Mouse (Mus musculus): Measurements from ENCODE around the gene Msh5. TPM values are rescaled to one million over a fixed set of nuclear protein-coding genes. Genes with fewer than 3 reads are reported as not detected.
"Not testable (repeated sequence)": the region's sequence is repeated elsewhere in the genome, so short reads cannot be mapped to it uniquely, and the experiment has no call there.

Gene Msh5
- polyA plus RNA-seq, 1 experiment from 2014 or later = 4.7 TPM

DNA sequence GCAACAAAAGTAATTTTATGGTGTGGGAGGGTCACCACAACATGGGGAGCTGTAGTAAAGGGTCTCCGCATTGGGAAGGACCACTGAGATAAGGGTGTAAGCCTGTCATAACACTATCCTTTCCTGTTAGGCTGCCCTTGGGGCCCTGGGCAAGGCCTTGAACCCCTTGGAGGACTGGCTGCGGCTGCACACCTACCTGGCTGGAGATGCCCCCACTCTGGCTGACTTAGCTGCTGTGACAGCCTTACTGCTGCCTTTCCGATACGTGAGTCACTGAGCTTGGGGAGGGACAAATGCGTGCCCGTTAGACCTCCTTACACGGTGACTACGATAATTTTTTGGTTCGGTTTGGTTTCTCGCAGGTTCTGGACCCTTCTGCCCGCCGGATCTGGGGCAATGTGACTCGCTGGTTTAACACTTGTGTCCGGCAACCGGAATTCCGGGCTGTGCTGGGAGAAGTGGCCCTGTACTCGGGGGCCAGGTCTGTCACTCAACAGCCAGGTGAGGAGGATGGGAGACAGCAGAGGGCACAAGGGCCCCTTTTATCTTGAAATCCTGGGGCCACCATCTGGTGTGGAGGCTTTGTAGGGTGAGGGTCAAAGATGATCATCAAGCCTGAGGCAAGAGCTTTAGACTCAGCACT, 42.3 kb downstream of the Msh5 start:
- no peak overlapping the region for H3K27ac ChIP-seq (ENCODE audit: low read depth, low read length)

DNA sequence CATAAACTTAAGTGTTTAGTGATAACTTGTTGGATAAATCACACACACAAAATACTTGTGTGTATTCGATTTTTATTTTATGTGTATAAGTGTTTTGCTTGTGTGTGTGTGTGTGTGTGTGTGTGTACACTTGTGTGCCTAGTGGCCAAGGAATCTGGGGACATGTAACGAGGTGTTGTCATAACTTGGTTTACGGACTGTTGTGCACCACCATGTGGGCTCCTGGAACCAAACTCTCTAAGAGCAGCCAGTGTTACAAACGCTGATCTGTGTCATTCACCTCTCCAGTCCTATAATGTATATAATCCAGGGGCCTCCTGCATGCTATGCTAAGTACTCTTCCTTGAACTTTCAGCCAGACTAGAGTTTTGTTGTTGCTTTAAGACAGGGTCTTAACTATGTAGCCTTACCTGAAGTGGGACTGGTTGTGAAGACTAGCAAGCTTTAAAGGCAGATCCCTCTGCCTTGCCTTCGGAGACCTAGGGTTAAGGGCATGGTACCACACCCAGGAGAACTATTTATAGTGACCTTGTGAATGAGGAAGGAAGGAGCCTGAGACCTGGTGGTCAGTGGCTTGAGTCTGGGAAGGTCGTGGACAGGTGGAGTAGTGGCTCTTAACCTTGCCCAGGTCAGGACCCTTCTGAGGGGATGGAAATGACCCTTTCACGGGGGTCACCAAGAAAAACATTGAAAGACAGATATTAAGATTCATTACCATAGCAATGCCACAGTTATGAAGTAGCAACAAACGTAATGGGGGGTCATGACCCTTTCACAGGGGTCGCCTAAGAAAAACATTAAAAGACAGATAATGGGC, 43.3 kb downstream of the Msh5 start:
- H3K27ac ChIP-seq (ENCODE audit: low read depth, low read length) = peak overlapping the region; percentile 99
- H3K4me1 ChIP-seq (replicated peaks; ENCODE audit: control insufficient read depth, insufficient read depth, low read length) = peaks cover 36% of the 10 kb centered on the region

More for the DNA sequence above, 42.3 kb downstream of the Msh5 start:
- 90% methylated on average over 17 of the region's 17 CpGs for WGBS
- Histone ChIP-seq H3K36me3 (ENCODE audit: control insufficient read depth, insufficient read depth, low read length) (peaks cover 49% of the 10 kb centered on the region), H3K4me3 (ENCODE audit: low read depth, low read length) (peak overlapping the region; percentile 3), H3K9me3 (ENCODE audit: control insufficient read depth, low read length) (no peaks in the 10 kb centered on the region), H3K27me3 (replicated peaks; ENCODE audit: control insufficient read depth, insufficient read depth, low read length) (no peaks in the 10 kb centered on the region), H3K9ac (ENCODE audit: low read depth, low read length) (peak overlapping the region; percentile 10), H3K4me1 (replicated peaks; ENCODE audit: control insufficient read depth, insufficient read depth, low read length) (peaks cover 27% of the 10 kb centered on the region), H3K4me2 (peak overlapping the region; percentile 98)
- ATAC-seq (replicated peaks; ENCODE audit: low FRiP score) (no peak), DNase-seq (ENCODE audit: low spot score) (no peak)

DNA sequence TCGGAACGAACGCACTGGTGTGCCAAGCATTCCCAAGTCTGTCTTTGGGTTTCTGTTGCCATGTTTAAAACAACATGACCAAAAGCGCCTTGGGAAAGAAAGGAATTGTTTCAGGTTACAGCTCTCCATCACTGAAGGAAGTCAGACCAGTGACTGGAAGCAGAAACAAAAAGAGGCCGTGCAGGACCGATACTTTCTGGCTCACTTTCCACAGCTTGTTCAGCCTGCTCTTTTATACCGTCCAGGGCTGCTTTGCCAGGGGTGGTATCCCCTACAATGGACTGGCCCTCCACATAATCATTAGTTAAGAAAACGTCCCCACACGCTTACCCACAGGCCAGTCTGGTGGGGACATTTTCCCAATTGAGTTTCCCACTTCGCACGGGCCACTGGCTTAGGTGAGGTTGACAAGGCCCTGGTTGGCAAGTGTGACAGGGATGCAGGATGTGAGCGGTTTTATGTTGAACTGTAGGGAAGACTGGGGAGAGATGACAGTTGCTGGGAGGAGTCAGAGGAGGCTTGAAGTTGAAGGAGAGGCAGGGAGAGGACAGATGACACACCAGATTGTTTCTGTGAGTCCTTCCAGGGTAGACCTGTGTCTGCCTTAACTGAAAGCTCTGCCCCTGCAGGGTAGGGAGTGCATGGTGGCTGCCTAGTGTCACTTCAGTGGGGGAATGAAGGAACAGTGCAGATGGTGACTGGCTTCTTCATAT, 44.2 kb downstream of the Msh5 start:
- Histone ChIP-seq H3K36me3 (ENCODE audit: control insufficient read depth, insufficient read depth, low read length) (peaks cover 50% of the 10 kb centered on the region), H3K4me3 (ENCODE audit: low read depth, low read length) (peak overlapping the region; percentile 98), H3K4me2 (peak overlapping the region; percentile 98), H3K27me3 (replicated peaks; ENCODE audit: control insufficient read depth, insufficient read depth, low read length) (no peaks in the 10 kb centered on the region), H3K9me3 (ENCODE audit: control insufficient read depth, low read length) (no peaks in the 10 kb centered on the region), H3K9ac (ENCODE audit: low read depth, low read length) (peak overlapping the region; percentile 99), H3K4me1 (replicated peaks; ENCODE audit: control insufficient read depth, insufficient read depth, low read length) (peaks cover 45% of the 10 kb centered on the region), H3K27ac (ENCODE audit: low read depth, low read length) (peak overlapping the region; percentile 99)
- peak; percentile 16 for ATAC-seq (replicated peaks; ENCODE audit: low FRiP score)
- 6% methylated on average over 12 of the region's 12 CpGs for WGBS
- DNase-seq (ENCODE audit: low spot score) = no peak

More for the DNA sequence above, 43.3 kb downstream of the Msh5 start:
- H3K9ac ChIP-seq (ENCODE audit: low read depth, low read length) = peak overlapping the region; percentile 99
- H3K9me3 ChIP-seq (ENCODE audit: control insufficient read depth, low read length) = no peaks in the 10 kb centered on the region
- no peak for DNase-seq (ENCODE audit: low spot score)
- no peaks in the 10 kb centered on the region for H3K27me3 ChIP-seq (replicated peaks; ENCODE audit: control insufficient read depth, insufficient read depth, low read length)
- peaks cover 53% of the 10 kb centered on the region for H3K36me3 ChIP-seq (ENCODE audit: control insufficient read depth, insufficient read depth, low read length)
- peak overlapping the region; percentile 98 for H3K4me3 ChIP-seq (ENCODE audit: low read depth, low read length)
- WGBS = 52% methylated on average over 9 of the region's 9 CpGs
- no peak for ATAC-seq (replicated peaks; ENCODE audit: low FRiP score)
- peak overlapping the region; percentile 98 for H3K4me2 ChIP-seq

DNA sequence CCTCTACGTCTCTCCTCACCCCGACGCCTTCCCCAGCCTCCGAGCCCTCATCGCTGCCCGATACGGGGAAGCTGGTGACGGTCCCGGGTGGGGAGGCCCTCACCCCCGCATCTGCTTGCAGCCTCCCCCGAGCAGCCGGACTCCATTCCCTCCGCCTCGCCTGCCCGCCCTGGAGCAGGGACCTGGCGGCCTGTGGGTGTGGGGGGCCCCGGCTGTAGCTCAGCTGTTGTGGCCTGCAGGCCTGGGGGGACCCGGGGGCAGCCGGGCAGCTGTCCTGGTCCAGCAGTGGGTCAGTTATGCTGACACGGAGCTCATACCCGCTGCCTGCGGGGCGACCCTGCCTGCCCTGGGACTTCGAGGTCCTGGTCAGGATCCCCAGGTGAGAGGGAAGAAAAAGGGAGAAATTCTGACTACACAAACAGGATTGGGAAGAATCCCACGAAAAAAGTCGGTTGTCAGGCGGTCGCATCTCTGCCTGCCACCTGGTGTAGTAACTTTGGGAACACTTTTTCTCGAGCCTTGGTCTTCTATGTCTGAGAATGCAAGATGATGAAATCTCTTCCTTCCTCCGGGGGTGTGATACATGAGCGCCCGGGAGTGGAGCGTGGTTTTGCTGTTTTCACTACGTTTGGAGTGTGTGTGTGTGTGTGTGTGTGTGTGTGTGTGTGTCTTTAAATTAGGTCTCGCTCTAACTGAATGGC, 44.9 kb downstream of the Msh5 start:
- peak; percentile 9 for ATAC-seq (replicated peaks; ENCODE audit: low FRiP score)

DNA sequence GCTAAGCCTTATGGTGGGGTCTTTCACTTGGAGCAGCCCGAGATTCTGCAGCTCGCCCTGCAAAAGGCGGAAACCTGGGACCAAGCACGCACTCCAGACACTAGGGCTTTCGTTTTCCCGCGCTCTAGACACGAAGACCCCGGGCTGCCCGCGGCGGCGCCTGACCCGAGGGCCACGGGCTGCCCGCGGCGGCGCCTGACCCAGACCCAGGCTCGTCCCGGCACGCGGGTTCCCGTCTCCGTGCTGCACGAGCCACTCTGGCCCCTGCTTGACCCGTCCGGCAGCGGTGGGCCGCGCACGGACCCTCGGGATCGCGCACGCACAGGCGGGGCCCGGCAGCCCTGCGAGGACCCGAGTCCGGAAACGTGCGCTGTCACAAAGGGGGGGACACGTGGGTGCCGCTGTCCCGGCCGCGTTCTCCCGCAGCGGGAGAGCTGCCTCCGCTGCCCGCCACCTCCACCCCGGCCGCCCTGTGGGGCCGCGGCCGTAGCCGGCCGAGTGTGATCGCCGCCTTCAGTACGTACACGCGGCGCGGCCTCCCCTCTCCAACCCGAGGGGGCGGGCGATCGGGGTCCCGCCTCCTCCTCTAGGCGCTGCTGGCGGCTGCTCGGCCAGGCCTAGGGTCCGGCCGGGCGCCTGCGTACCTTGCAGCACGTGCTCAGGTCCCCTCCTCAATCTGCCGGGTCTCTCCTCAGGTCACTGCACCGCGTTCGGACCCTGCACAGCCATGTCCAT, 45.7 kb downstream of the Msh5 start, which contains the start of gene Vars:
TSS of gene Vars (plus strand) at position 271 of the 735 bp plus-strand sequence.
- peaks cover 54% of the 10 kb centered on the region for H3K4me1 ChIP-seq (replicated peaks; ENCODE audit: control insufficient read depth, insufficient read depth, low read length)
- peaks cover 48% of the 10 kb centered on the region for H3K36me3 ChIP-seq (ENCODE audit: control insufficient read depth, insufficient read depth, low read length)

More for the DNA sequence above, 44.9 kb downstream of the Msh5 start:
- no peak for DNase-seq (ENCODE audit: low spot score)
- WGBS = under 1% methylated on average over 35 of the region's 35 CpGs
- peak overlapping the region; percentile 98 for H3K4me2 ChIP-seq
- peak overlapping the region; percentile 99 for H3K27ac ChIP-seq (ENCODE audit: low read depth, low read length)
- H3K4me3 ChIP-seq (ENCODE audit: low read depth, low read length) = peak overlapping the region; percentile 98
- H3K4me1 ChIP-seq (replicated peaks; ENCODE audit: control insufficient read depth, insufficient read depth, low read length) = peaks cover 52% of the 10 kb centered on the region
- peak overlapping the region; percentile 99 for H3K9ac ChIP-seq (ENCODE audit: low read depth, low read length)
- no peaks in the 10 kb centered on the region for H3K27me3 ChIP-seq (replicated peaks; ENCODE audit: control insufficient read depth, insufficient read depth, low read length)
- H3K9me3 ChIP-seq (ENCODE audit: control insufficient read depth, low read length) = no peaks in the 10 kb centered on the region
- peaks cover 47% of the 10 kb centered on the region for H3K36me3 ChIP-seq (ENCODE audit: control insufficient read depth, insufficient read depth, low read length)

DNA sequence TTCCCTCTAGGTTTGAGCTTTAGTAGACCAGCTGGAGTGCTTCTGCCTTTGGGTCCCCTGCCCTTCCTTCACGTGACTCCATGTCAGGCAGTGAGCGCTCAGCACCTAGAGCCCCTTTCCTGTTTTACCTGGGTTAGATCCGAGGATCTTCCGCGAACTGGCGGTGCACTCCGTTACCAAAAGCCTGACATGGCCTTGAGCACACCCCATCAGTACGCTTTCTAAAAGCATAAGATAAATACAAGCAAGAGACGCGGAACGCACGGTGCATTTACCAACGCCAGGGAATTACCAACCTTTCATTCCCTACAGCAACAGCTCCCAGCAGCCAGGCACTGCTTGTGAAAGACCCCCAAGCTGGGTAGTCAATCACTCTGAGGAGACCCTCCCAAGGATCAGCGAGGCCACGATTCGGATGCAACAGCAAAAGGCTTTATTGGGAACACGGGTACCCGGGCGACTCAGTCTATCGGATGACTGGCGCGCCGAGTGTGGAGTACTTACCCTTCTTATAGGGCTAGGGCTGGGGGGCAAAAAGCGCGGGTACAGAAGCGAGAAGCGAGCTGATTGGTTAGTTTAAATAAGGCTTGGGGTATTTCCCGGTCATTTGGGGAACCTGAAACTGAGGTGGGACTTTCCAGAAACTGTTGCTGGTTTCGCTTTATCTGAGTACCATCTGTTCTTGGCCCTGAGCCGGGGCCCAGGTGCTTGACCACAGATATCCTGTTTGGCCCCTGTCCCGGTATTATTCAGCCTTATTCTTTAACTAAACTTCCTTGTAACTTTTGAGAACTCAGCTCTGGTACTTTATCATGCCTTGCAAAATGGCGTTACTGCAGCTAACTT, 46.5 kb downstream of the Msh5 start:
- peak overlapping the region; percentile 99 for H3K9ac ChIP-seq (ENCODE audit: low read depth, low read length)
- peak overlapping the region; percentile 98 for H3K4me3 ChIP-seq (ENCODE audit: low read depth, low read length)
- ATAC-seq (replicated peaks; ENCODE audit: low FRiP score) (peak; percentile 24; the same call in 1 of the 2 replicates), DNase-seq (ENCODE audit: low spot score) (peak; percentile 69)
- peak overlapping the region; percentile 99 for H3K27ac ChIP-seq (ENCODE audit: low read depth, low read length)
- not testable (repeated sequence) for H3K27me3 ChIP-seq (replicated peaks; ENCODE audit: control insufficient read depth, insufficient read depth, low read length); H3K9me3 ChIP-seq (ENCODE audit: control insufficient read depth, low read length)
- 13% methylated on average over 29 of the region's 32 CpGs for WGBS
- peaks cover 54% of the 10 kb centered on the region for H3K4me1 ChIP-seq (replicated peaks; ENCODE audit: control insufficient read depth, insufficient read depth, low read length)
- H3K36me3 ChIP-seq (ENCODE audit: control insufficient read depth, insufficient read depth, low read length) = peaks cover 41% of the 10 kb centered on the region
- H3K4me2 ChIP-seq = peak overlapping the region; percentile 98

More for the DNA sequence above, 45.7 kb downstream of the Msh5 start, which contains the start of gene Vars:
- Histone ChIP-seq H3K9me3 (ENCODE audit: control insufficient read depth, low read length) (no peaks in the 10 kb centered on the region), H3K4me2 (peak within 1 kb of the TSS; percentile 98), H3K27ac (ENCODE audit: low read depth, low read length) (peak within 1 kb of the TSS; percentile 99), H3K9ac (ENCODE audit: low read depth, low read length) (peak within 1 kb of the TSS; percentile 99), H3K27me3 (replicated peaks; ENCODE audit: control insufficient read depth, insufficient read depth, low read length) (no peaks in the 10 kb centered on the region), H3K4me3 (ENCODE audit: low read depth, low read length) (peak within 1 kb of the TSS; percentile 98)
- WGBS = under 1% methylated on average over 79 of the region's 83 CpGs
- ATAC-seq (replicated peaks; ENCODE audit: low FRiP score) = peak; percentile 84
- peak; percentile 97 for DNase-seq (ENCODE audit: low spot score)

All from liver, embryonic 11.5 days (tissue).